Mouse (Mus musculus) MEL (cell line): ENCODE data around the gene Mtss1l. TPM values are rescaled to one million over a fixed set of nuclear protein-coding genes. Genes with fewer than 3 reads are reported as not detected.

Experiments
- DNase-seq: peaks from one replicate; pipeline ENCODE4 v3.0.0; 2011; ENCODE audit warnings: low read depth, low spot score
- H3K27ac ChIP-seq: 2 replicates; pipeline ENCODE4 v1.5.1; 2012; ENCODE audit warnings: low read depth, mild to moderate bottlenecking, control low read depth, low read length, moderate library complexity; ENCODE audit not compliant: control insufficient read depth
- H3K27me3 ChIP-seq, 2 experiments: fragments of 150-350 bp in 1 of 2; sonication (generic) in 1 of 2; 2 replicates each; pipeline ENCODE4 v1.6.1; 2012; ENCODE audit warnings: low read length in 2 of 2, mild to moderate bottlenecking in 2 of 2, improper control_type of control experiment in 1 of 2, moderate library complexity in 1 of 2; ENCODE audit not compliant: insufficient read depth in 2 of 2, control insufficient read depth in 1 of 2
- H3K36me3 ChIP-seq, 2 experiments: 2 replicates each; pipeline ENCODE4 v1.6.1; 2012 to 2014; ENCODE audit warnings: low read length in 2 of 2, improper control_type of control experiment in 1 of 2, inconsistent platforms in 1 of 2, mild to moderate bottlenecking in 1 of 2; ENCODE audit not compliant: insufficient read depth in 2 of 2, control insufficient read depth in 1 of 2
- H3K4me1 ChIP-seq, 2 experiments: fragments of 150-350 bp in 1 of 2; sonication (generic) in 1 of 2; 2 replicates each; pipeline ENCODE4 v1.6.1; 2012; ENCODE audit warnings: low read length in 2 of 2, improper control_type of control experiment in 1 of 2, mild to moderate bottlenecking in 1 of 2; ENCODE audit not compliant: insufficient read depth in 2 of 2, control insufficient read depth in 1 of 2
- H3K4me3 ChIP-seq, 2 experiments: fragments of 150-350 bp in 1 of 2; sonication (generic) in 1 of 2; 2 replicates each; pipeline ENCODE4 v1.5.1; 2012; ENCODE audit warnings: low read depth in 2 of 2, low read length in 2 of 2, mild to moderate bottlenecking in 2 of 2, moderate library complexity in 2 of 2, control low read depth in 1 of 2, improper control_type of control experiment in 1 of 2; ENCODE audit not compliant: control insufficient read depth in 1 of 2, insufficient read depth in 1 of 2
- H3K79me2 ChIP-seq: 2 replicates; pipeline ENCODE4 v1.6.1; 2012; ENCODE audit warnings: mild to moderate bottlenecking, low read length, moderate library complexity; ENCODE audit not compliant: control insufficient read depth, poor library complexity, insufficient read depth
- H3K9ac ChIP-seq: 2 replicates; pipeline ENCODE4 v1.6.1; 2012; ENCODE audit warnings: low read depth, mild to moderate bottlenecking, control low read depth, low read length, moderate library complexity; ENCODE audit not compliant: control insufficient read depth, poor library complexity, severe bottlenecking
- H3K9me3 ChIP-seq: fragments of 150-350 bp; sonication (generic); replicated peaks from 2 replicates; pipeline ENCODE4 v1.6.1; 2012; ENCODE audit warnings: mild to moderate bottlenecking, low read length, improper control_type of control experiment, moderate library complexity; ENCODE audit not compliant: insufficient read depth
- CHD2 ChIP-seq: IDR thresholded peaks from 2 replicates; pipeline ENCODE4 v1.6.1; 2011; ENCODE audit warnings: low read length, improper control_type of control experiment
- ETS1 ChIP-seq: IDR thresholded peaks from 2 replicates; pipeline ENCODE4 v1.6.1; 2012; ENCODE audit warnings: low read depth, mild to moderate bottlenecking, inconsistent platforms, low read length, improper control_type of control experiment, moderate library complexity
- GABPA ChIP-seq: IDR thresholded peaks from 2 replicates; pipeline ENCODE4 v1.6.1; 2012; ENCODE audit warnings: low read depth, mild to moderate bottlenecking, inconsistent platforms, low read length, improper control_type of control experiment, moderate library complexity
- GATA1 ChIP-seq: IDR thresholded peaks from 2 replicates; pipeline ENCODE4 v1.6.1; 2011; ENCODE audit warnings: low read depth, low read length, improper control_type of control experiment
- MAFK ChIP-seq: IDR thresholded peaks from 2 replicates; pipeline ENCODE4 v1.6.1; 2011; ENCODE audit warnings: low read depth, mild to moderate bottlenecking, low read length, improper control_type of control experiment, borderline replicate concordance
- MAX ChIP-seq: IDR thresholded peaks from 2 replicates; pipeline ENCODE4 v1.6.1; 2011; ENCODE audit warnings: low read length, improper control_type of control experiment
- MEF2A ChIP-seq: IDR thresholded peaks from 2 replicates; pipeline ENCODE4 v1.6.1; 2014; ENCODE audit warnings: low read depth, mild to moderate bottlenecking, inconsistent platforms, low read length, improper control_type of control experiment; ENCODE audit not compliant: poor library complexity, insufficient replicate concordance, severe bottlenecking; ENCODE audit errors: extremely low read depth
- MXI1 ChIP-seq: IDR thresholded peaks from 2 replicates; pipeline ENCODE4 v1.6.1; 2011; ENCODE audit warnings: mild to moderate bottlenecking, low read depth, low read length, improper control_type of control experiment
- MYC ChIP-seq: IDR thresholded peaks from 2 replicates; pipeline ENCODE4 v1.6.1; 2011; ENCODE audit warnings: low read depth, mild to moderate bottlenecking, low read length, improper control_type of control experiment, moderate library complexity
- POLR2AphosphoS2 ChIP-seq: IDR thresholded peaks from 2 replicates; pipeline ENCODE4 v1.6.1; 2011; ENCODE audit warnings: low read length, improper control_type of control experiment
- SMC3 ChIP-seq: IDR thresholded peaks from 2 replicates; pipeline ENCODE4 v1.6.1; 2011; ENCODE audit warnings: low read depth, low read length, improper control_type of control experiment
- TCF12 ChIP-seq: IDR thresholded peaks from 2 replicates; pipeline ENCODE4 v1.6.1; 2014; ENCODE audit warnings: low read depth, mild to moderate bottlenecking, inconsistent platforms, low read length, improper control_type of control experiment, moderate library complexity
- UBTF ChIP-seq: IDR thresholded peaks from 2 replicates; pipeline ENCODE4 v1.6.1; 2012; ENCODE audit warnings: low read depth, mild to moderate bottlenecking, inconsistent platforms, low read length, improper control_type of control experiment, moderate library complexity, borderline replicate concordance; ENCODE audit not compliant: insufficient read depth
- USF2 ChIP-seq, 2 experiments: IDR thresholded peaks; 2 replicates each; pipeline ENCODE4 v1.6.1; 2011 to 2012; ENCODE audit warnings: improper control_type of control experiment in 2 of 2, low read length in 2 of 2, borderline replicate concordance in 1 of 2, inconsistent platforms in 1 of 2, low read depth in 1 of 2, mild to moderate bottlenecking in 1 of 2; ENCODE audit not compliant: insufficient read depth in 1 of 2
- ZKSCAN1 ChIP-seq: IDR thresholded peaks from 2 replicates; pipeline ENCODE4 v1.6.1; 2012; ENCODE audit warnings: low read depth, mild to moderate bottlenecking, inconsistent platforms, low read length, improper control_type of control experiment, moderate library complexity
- polyA plus RNA-seq, 2 experiments: library from polyadenylated mRNA; stranded (reverse) in 1 of 2; unstranded in 1 of 2; fragments of >175 nt in 1 of 2; fragments of >200 nt in 1 of 2; gene quantifications; 2 replicates each; pipeline versions ENCODE4 v1.2.1 to v1.2.4; 2012; ENCODE audit warnings: low replicate concordance in 2 of 2, low read depth in 1 of 2; ENCODE audit not compliant: insufficient read length in 2 of 2, insufficient read depth in 1 of 2, missing spikeins in 1 of 2
- total RNA-seq: library from RNA; depleted of rRNA; stranded (reverse); fragments of 300-350 nt; gene quantifications from 2 replicates; pipeline ENCODE4 v1.2.3, GENCODE M21; 2012

Mtss1l gene
- total and polyA plus RNA-seq, 3 experiments: 1.2 to 4.3 TPM; not detected in 1

GRCm38 (mm10) chr8:110687726-110688125 is 33.5 kb upstream of the Mtss1l start:
- Histone ChIP-seq H3K9ac (no peak overlapping the region), H3K4me1 (no peaks in the 10 kb centered on the region), H3K9me3 (no peaks in the 10 kb centered on the region), H3K79me2 (no peaks in the 10 kb centered on the region), H3K27me3 (no peaks in the 10 kb centered on the region), H3K36me3 (peaks cover 0 to 9% of the 10 kb centered on the region in 2 experiments; a peak in 2 of 4 replicates), H3K27ac (no peak overlapping the region), H3K4me3 (no peak overlapping the region)
- DNase-seq: no peak
- TF ChIP-seq POLR2AphosphoS2 (no peak), GABPA (no peak), TCF12 (no peak), UBTF (no peak), MAX (no peak), USF2 (IDR thresholded peaks at IDR 0.05; ENCODE audit: borderline replicate concordance in 1 of 2, insufficient read depth in 1 of 2, low read depth in 1 of 2, low read length in 2 of 2) (no peak)

- no peaks in the 10 kb centered on the region for H3K4me1 ChIP-seq
- TF ChIP-seq MYC: no peak
- no peak for TF ChIP-seq UBTF
- no peak for TF ChIP-seq POLR2AphosphoS2
- TF ChIP-seq SMC3: no peak
- no peak for TF ChIP-seq ETS1
- TF ChIP-seq MAFK: no peak
- TF ChIP-seq MXI1: no peak
- no peak for TF ChIP-seq CHD2
- TF ChIP-seq MEF2A: no peak
- TF ChIP-seq, all 39 proteins: peak for 0
- Histone ChIP-seq H3K27me3 (no peaks in the 10 kb centered on the region), H3K79me2 (no peaks in the 10 kb centered on the region), H3K27ac (no peak overlapping the region), H3K4me3 (no peak overlapping the region), H3K9ac (no peak overlapping the region), H3K36me3 (peaks cover 0 to 7% of the 10 kb centered on the region in 2 experiments; a peak in 2 of 4 replicates), H3K9me3 (no peaks in the 10 kb centered on the region)
- DNase-seq: no peak
These were observed 31.3 kb upstream of the Mtss1l start for GRCm38 (mm10) chr8:110689961-110690360.

GRCm38 (mm10) chr8:110694226-110694625 is 27.1 kb upstream of the Mtss1l start:
- no peaks in the 10 kb centered on the region for H3K27me3 ChIP-seq
- H3K27ac ChIP-seq: no peak overlapping the region
- H3K4me1 ChIP-seq: no peaks in the 10 kb centered on the region
- no peak overlapping the region for H3K9ac ChIP-seq
- H3K4me3 ChIP-seq: no peak overlapping the region
- TF ChIP-seq GATA1 (no peak), POLR2AphosphoS2 (no peak), ZKSCAN1 (no peak), MAFK (no peak)
- H3K79me2 ChIP-seq: no peaks in the 10 kb centered on the region
- H3K9me3 ChIP-seq: no peaks in the 10 kb centered on the region
- H3K36me3 ChIP-seq: peaks cover 0 to 1% of the 10 kb centered on the region in 2 experiments; a peak in 1 of 4 replicates
- no peak for DNase-seq
